Mouse (Mus musculus) heart, embryonic 16.5 days (tissue): Measurements from ENCODE around the gene Cpt1b. TPM values are rescaled to one million over a fixed set of nuclear protein-coding genes. Genes with fewer than 3 reads are reported as not detected.
A peak's percentile ranks its signal among the peaks of the same experiment; 100 is the strongest.

ENCODE experiments used
- ATAC-seq: fragments of 200-750 bp; cut with Nextera tagmentation; replicated peaks from 2 replicates; pipeline ENCODE4 v1.8.0; 2017; ENCODE audit warnings: moderate number of reproducible peaks; ENCODE audit not compliant: insufficient read depth, low FRiP score; ENCODE audit errors: extremely low read depth
- H3K27ac ChIP-seq: fragments of 300-500 bp; sonication (generic); 2 replicates; pipeline ENCODE4 v1.5.1; 2014; ENCODE audit warnings: mild to moderate bottlenecking, low read length, control low read depth, moderate library complexity
- H3K27me3 ChIP-seq: fragments of 300-500 bp; sonication (generic); 2 replicates; pipeline ENCODE4 v1.6.1; 2014; ENCODE audit warnings: low read length, mixed read lengths; ENCODE audit not compliant: control insufficient read depth, insufficient read depth
- H3K36me3 ChIP-seq: fragments of 300-500 bp; sonication (generic); 2 replicates; pipeline ENCODE4 v1.6.1; 2014; ENCODE audit not compliant: control insufficient read depth, insufficient read depth
- H3K4me1 ChIP-seq: fragments of 300-500 bp; sonication (generic); 2 replicates; pipeline ENCODE4 v1.6.1; 2014; ENCODE audit warnings: low read length, mixed read lengths; ENCODE audit not compliant: control insufficient read depth, insufficient read depth
- H3K4me2 ChIP-seq: fragments of 300-500 bp; sonication (generic); 2 replicates; pipeline ENCODE4 v1.6.1; 2014; ENCODE audit warnings: low read depth, mild to moderate bottlenecking, control low read depth, low read length
- H3K4me3 ChIP-seq: fragments of 300-500 bp; sonication (generic); 2 replicates; pipeline ENCODE4 v1.5.1; 2014; ENCODE audit warnings: mild to moderate bottlenecking, control low read depth, low read length
- H3K9ac ChIP-seq: fragments of 300-500 bp; sonication (generic); 2 replicates; pipeline ENCODE4 v1.6.1; 2014; ENCODE audit warnings: low read length, control low read depth
- H3K9me3 ChIP-seq: fragments of 300-500 bp; sonication (generic); replicated peaks from 2 replicates; pipeline ENCODE4 v1.6.1; 2016; ENCODE audit warnings: low read length; ENCODE audit not compliant: control insufficient read depth
- WGBS: fragments of 180-500 bp; shearing (Covaris S2); extraction: QIAGEN DNeasy Blood & Tissue Kit; methylation state at CpG from one replicate; pipeline ENCODE4 v1.1.7; 2014; 5-methylcytosine and 5-hydroxymethylcytosine counted together
- polyA plus RNA-seq: library from polyadenylated mRNA; unstranded; fragments of >200 nt; fragmentation: Nextera tagmentation; extraction: Ambion mirVana; gene quantifications from 2 replicates; pipeline ENCODE4 v1.2.1, GENCODE M21; 2015

The Cpt1b gene
- polyA plus RNA-seq, 1 experiment from 2014 or later = 241 TPM

- no peak for ATAC-seq
- H3K36me3 ChIP-seq = no peaks in the 10 kb centered on the region
- 71% methylated on average over 7 of the region's 7 CpGs for WGBS
- H3K9me3 ChIP-seq = no peaks in the 10 kb centered on the region
- H3K27me3 ChIP-seq = peaks cover 12% of the 10 kb centered on the region
- H3K4me2 ChIP-seq = no peak overlapping the region
- H3K4me1 ChIP-seq = no peaks in the 10 kb centered on the region
- no peak overlapping the region for H3K27ac ChIP-seq
- H3K4me3 ChIP-seq = no peak overlapping the region
- no peak overlapping the region for H3K9ac ChIP-seq
These were observed 36.5 kb upstream of the Cpt1b start for GRCm38 (mm10) chr15:89462176-89462575.

GRCm38 (mm10) chr15:89461321-89461720 lies 35.7 kb upstream of the Cpt1b start:
- 68% methylated on average over 15 of the region's 15 CpGs for WGBS
- Histone ChIP-seq H3K4me3 (no peak overlapping the region), H3K4me2 (no peak overlapping the region), H3K27ac (no peak overlapping the region), H3K36me3 (no peaks in the 10 kb centered on the region), H3K4me1 (no peaks in the 10 kb centered on the region), H3K9ac (no peak overlapping the region), H3K9me3 (no peaks in the 10 kb centered on the region), H3K27me3 (peaks cover 12% of the 10 kb centered on the region)
- no peak for ATAC-seq

- Histone ChIP-seq H3K27me3 (peaks cover 18% of the 10 kb centered on the region), H3K9ac (no peak overlapping the region), H3K27ac (no peak overlapping the region), H3K36me3 (no peaks in the 10 kb centered on the region), H3K4me1 (no peaks in the 10 kb centered on the region), H3K4me3 (no peak overlapping the region), H3K9me3 (no peaks in the 10 kb centered on the region), H3K4me2 (no peak overlapping the region)
- WGBS = 55% methylated on average over 10 of the region's 10 CpGs
- no peak for ATAC-seq
These were observed 34.6 kb upstream of the Cpt1b start for GRCm38 (mm10) chr15:89460298-89460697.

DNA sequence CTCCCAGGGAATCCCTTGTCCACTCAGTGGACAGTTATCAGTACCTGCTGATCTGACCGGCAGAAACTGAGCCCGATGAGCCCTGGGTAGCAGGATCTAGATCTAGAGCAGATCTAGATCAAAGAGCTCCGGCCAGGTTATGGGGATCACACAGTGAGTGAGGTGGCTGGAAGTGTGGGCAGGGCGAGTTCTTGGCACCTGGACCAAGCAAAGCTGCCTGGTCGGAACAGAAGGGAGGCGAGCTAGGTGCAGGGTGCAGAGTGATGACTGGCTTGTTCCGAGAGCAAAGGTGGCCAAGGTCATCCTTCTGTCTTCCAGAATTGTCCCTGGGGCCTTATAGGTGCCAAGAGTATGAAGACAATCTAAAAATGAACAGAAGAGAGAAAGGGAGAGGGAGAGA lies 34.2 kb upstream of the Cpt1b start:
- no peak overlapping the region for H3K4me3 ChIP-seq
- no peaks in the 10 kb centered on the region for H3K4me1 ChIP-seq
- H3K4me2 ChIP-seq = no peak overlapping the region
- H3K36me3 ChIP-seq = no peaks in the 10 kb centered on the region
- ATAC-seq = no peak
- 70% methylated on average over 7 of the region's 7 CpGs for WGBS
- no peak overlapping the region for H3K9ac ChIP-seq
- H3K27me3 ChIP-seq = peaks cover 23% of the 10 kb centered on the region
- H3K9me3 ChIP-seq = no peaks in the 10 kb centered on the region
- H3K27ac ChIP-seq = no peak overlapping the region

- Histone ChIP-seq H3K4me2 (no peak overlapping the region), H3K27ac (no peak overlapping the region), H3K36me3 (no peaks in the 10 kb centered on the region), H3K4me1 (peaks cover 2% of the 10 kb centered on the region; the same call in 1 of the 2 replicates), H3K9me3 (no peaks in the 10 kb centered on the region), H3K4me3 (no peak overlapping the region), H3K9ac (no peak overlapping the region), H3K27me3 (peaks cover 31% of the 10 kb centered on the region)
- 82% methylated on average over 15 of the region's 15 CpGs for WGBS
- ATAC-seq = no peak
These were observed 33.3 kb upstream of the Cpt1b start for GRCm38 (mm10) chr15:89458942-89459341.

- H3K9ac ChIP-seq = no peak overlapping the region
- H3K4me3 ChIP-seq = no peak overlapping the region
- no peak overlapping the region for H3K27ac ChIP-seq
- WGBS = 63% methylated on average over 6 of the region's 6 CpGs
- H3K9me3 ChIP-seq = no peaks in the 10 kb centered on the region
- peaks cover 4% of the 10 kb centered on the region; the same call in 1 of the 2 replicates for H3K4me1 ChIP-seq
- no peaks in the 10 kb centered on the region for H3K36me3 ChIP-seq
- no peak overlapping the region for H3K4me2 ChIP-seq
- peaks cover 43% of the 10 kb centered on the region for H3K27me3 ChIP-seq
- ATAC-seq = no peak
These were observed 30.0 kb upstream of the Cpt1b start for GRCm38 (mm10) chr15:89455642-89456041.

DNA sequence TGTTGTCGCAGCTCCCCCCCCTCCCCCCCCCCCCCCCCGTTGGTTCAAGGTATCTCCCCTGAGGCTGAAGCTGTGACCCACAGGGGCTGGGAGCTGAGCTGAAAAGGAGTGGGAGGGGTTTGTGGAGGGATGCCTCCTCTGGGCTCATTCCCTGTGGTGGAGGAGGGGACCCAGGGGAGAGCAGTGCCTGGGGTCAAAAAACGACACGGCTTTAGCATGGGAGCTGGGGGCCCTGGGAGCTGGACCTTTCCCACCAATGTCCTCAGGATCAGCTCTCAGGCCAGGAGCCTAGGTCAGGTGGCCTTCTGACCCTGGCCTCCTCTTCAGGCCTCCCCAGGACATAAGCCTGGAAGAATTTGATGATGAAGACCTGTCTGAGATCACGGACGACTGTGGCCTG lies 29.2 kb upstream of the Cpt1b start:
- Histone ChIP-seq H3K27me3 (peaks cover 46% of the 10 kb centered on the region), H3K4me2 (no peak overlapping the region), H3K4me1 (peaks cover 4% of the 10 kb centered on the region; the same call in 1 of the 2 replicates), H3K9ac (no peak overlapping the region), H3K27ac (no peak overlapping the region), H3K36me3 (no peaks in the 10 kb centered on the region), H3K4me3 (no peak overlapping the region), H3K9me3 (no peaks in the 10 kb centered on the region)
- 22% methylated on average over 5 of the region's 6 CpGs for WGBS
- no peak for ATAC-seq

DNA sequence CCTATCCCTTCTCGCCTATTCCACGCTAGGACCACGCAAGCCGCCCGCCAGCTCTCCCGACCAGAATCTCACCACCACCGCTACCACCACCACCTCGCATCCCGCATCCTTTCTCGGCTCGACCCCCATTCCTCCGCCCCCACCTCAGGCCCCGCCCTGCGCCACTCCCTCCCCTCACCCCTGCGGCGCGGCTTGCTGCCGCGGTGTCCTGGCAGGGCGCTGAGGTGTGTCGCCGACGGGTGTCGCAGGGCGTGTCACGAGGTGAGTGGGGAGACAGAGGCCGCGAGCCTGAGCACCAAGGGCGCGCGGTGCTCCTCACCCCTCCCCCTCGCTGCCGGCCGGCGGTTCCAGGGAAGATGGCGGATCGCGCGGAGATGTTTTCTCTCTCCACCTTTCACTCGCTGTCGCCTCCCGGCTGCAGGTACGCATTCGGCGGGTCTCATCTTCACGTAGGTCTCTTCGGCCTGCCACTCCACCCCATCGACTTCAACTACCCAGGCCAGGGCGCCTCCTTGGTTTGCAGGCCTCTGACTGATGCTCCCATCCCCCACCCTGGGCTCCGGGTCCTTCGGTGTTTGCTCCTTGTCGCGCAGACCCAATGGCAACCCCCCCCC lies 28.3 kb upstream of the Cpt1b start, which contains the start of gene Mapk8ip2:
Mapk8ip2 (plus strand) TSS at position 49 of the 614 bp plus-strand sequence.
- Histone ChIP-seq H3K9ac (no peak within 1 kb of the TSS), H3K4me2 (peak within 1 kb of the TSS; percentile 71), H3K4me1 (peaks cover 4% of the 10 kb centered on the region; the same call in 1 of the 2 replicates), H3K27me3 (peaks cover 44% of the 10 kb centered on the region), H3K36me3 (no peaks in the 10 kb centered on the region), H3K4me3 (peak within 1 kb of the TSS; percentile 50), H3K9me3 (no peaks in the 10 kb centered on the region), H3K27ac (no peak within 1 kb of the TSS)
- no peak for ATAC-seq
- WGBS = under 1% methylated on average over 53 of the region's 53 CpGs

DNA sequence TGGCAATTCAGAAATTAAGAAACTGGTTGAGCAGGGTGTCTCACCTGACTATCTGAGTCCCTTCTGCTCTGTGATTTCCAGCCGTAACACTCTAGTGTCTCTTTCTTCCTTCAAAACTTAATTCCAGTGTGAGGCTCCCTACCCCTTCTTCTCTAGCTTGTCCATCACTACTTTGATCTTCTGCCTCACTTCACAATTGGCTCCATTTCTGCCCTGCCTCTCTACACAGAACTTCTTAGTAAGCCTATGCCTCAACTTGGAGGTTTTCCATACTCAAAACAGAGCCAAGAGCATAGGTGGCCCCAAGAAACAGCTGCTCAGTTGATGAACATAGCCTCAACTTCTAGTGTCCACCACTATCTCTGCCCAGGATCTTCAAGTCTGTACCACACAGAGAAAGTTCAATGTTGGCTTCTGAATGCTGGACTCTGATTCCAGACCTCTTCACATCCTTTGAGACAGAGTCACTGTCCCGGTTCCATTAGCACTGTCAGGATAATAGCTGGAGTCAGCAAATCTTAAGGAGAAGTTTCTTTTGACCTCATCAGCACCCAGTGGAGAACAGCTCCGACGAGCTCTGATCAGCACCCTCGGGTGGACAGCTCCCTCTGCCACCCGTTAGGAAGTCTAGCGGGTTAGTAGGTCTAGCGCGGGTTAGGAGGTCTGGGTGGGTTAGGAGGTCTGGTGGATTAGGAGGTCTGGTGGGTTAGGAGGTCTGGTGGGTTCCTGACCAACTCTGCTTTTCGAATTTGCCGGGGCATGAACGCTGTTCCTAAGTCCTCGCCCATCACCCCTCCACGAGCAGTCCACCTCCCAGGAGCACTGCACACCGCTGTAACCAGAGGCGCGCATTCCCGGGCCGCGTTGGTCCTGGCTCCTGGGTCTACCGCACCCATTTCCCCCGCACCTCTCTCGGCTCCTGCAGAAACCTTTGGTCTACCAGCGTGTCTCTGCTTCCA lies 27.5 kb upstream of the Cpt1b start:
- peak overlapping the region; percentile 71 for H3K4me2 ChIP-seq
- H3K9ac ChIP-seq = no peak overlapping the region
- peaks cover 44% of the 10 kb centered on the region for H3K27me3 ChIP-seq
- peaks cover 4% of the 10 kb centered on the region; the same call in 1 of the 2 replicates for H3K4me1 ChIP-seq
- ATAC-seq = peak; percentile 69
- peak overlapping the region; percentile 50 for H3K4me3 ChIP-seq
- no peaks in the 10 kb centered on the region for H3K36me3 ChIP-seq
- WGBS = 5% methylated on average over 24 of the region's 24 CpGs
- no peak overlapping the region for H3K27ac ChIP-seq
- H3K9me3 ChIP-seq = no peaks in the 10 kb centered on the region
